Mouse (Mus musculus): Measurements from ENCODE around the gene Fktn. TPM values are rescaled to one million over a fixed set of nuclear protein-coding genes. Genes with fewer than 3 reads are reported as not detected.
"Not testable (repeated sequence)": the region's sequence is repeated elsewhere in the genome, so short reads cannot be mapped to it uniquely, and the experiment has no call there.

The Fktn gene
- 2.6 and 3.1 TPM in 2 replicates for polyA plus RNA-seq (2015; fragmentation: Nextera tagmentation; extraction: Ambion mirVana)

DNA sequence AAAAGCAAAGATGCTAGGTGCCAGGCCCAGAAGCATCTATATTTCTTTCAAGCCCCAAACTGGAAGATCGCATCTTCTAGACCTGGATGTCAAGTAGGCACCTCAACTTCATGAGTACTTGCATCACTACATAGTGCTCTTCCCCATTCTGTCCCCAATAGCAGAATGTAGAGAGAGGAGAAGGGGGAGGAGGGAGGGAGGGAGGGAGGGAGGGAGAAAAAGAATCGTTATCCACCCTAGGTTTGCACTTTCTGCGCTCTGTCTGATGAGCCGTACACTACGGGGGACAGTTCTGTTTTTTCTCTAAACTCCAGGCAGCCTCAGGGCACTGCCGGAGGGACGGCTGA, at the start of gene Fktn:
Gene Fktn (plus strand): TSS at position 295 of the 347 bp plus-strand sequence.
- Histone ChIP-seq H3K27me3 (no peaks in the 10 kb centered on the region), H3K4me1 (replicated peaks) (peaks cover 12% of the 10 kb centered on the region), H3K4me3 (replicated peaks) (peak within 1 kb of the TSS; percentile 78), H3K36me3 (replicated peaks) (no peaks in the 10 kb centered on the region), H3K9ac (peak within 1 kb of the TSS; percentile 72), H3K4me2 (peak within 1 kb of the TSS; percentile 89), H3K9me3 (replicated peaks) (no peaks in the 10 kb centered on the region), H3K27ac (replicated peaks) (peak within 1 kb of the TSS; percentile 39; the same call in 1 of the 2 replicates)
- ATAC-seq (ENCODE audit: insufficient read depth) = peak; percentile 68
- WGBS (ENCODE audit: insufficient replicate concordance) = 8% methylated on average over 7 of the region's 7 CpGs

DNA sequence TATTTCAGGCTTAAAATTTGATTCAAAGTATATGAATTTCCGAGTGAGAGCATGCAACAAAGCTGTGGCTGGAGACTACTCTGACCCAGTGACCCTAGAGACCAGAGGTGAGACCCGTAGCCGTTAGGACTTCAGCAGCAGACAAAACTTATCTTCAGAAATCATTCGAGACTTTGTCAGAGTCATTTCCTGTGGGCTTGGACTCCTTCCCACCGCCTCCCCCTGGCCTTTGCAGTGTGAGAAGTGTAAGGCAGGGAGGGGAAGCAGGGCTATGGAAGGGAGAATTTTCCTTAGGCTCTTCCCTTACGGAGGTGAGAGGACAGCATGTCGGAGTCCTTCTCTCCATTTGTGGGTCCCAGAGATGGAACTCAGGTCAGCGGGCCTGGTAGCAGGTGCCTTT, 31.7 kb upstream of the Fktn start:
- ATAC-seq (ENCODE audit: insufficient read depth) = no peak
- Histone ChIP-seq H3K4me2 (no peak overlapping the region), H3K36me3 (replicated peaks) (no peaks in the 10 kb centered on the region), H3K27me3 (no peaks in the 10 kb centered on the region), H3K9ac (no peak overlapping the region), H3K9me3 (replicated peaks) (no peaks in the 10 kb centered on the region), H3K4me3 (replicated peaks) (no peak overlapping the region), H3K4me1 (replicated peaks) (no peaks in the 10 kb centered on the region), H3K27ac (replicated peaks) (no peak overlapping the region)
- 36% methylated on average over 8 of the region's 8 CpGs for WGBS (ENCODE audit: insufficient replicate concordance)

DNA sequence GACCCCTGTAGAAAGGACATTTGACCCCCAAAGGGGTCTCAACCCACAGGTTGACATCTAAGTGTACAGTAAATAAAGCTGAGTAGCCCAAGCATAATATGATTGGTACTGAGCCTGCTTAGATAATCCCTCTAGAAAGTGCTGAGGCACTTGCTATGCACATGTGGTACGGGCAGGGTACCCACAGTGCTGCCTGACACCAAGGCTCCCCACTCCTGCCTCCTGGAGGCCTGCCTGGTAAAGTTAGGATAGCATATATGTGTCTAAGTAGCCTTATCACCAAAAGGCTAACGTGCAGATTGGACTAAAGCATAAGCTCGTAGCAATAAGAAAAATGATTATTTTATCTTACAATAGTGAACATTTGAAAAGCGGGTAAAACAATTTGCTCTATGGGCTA, 24.8 kb upstream of the Fktn start:
- 57% methylated on average over 4 of the region's 4 CpGs for WGBS (ENCODE audit: insufficient replicate concordance)
- no peak overlapping the region for H3K4me2 ChIP-seq

DNA sequence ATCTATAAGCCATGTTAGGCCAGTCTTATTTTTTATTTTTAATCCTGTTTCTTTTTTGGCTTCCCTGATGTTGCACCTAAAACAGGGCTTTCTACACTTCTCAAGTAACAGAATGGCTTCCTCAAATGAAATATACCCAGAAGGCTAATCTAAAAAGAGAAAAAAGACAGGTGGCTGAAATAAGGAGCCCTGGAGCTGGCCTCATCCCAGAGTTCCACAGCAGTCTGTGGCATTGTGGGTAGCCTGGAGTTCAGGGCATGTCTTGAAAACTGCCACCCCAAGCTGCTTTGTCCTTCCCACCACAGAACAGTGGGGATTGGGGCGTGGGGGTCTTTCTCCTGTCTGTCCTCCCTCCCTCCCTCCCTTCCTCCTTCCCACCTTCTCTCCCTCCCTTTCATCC, 22.4 kb upstream of the Fktn start:
- Histone ChIP-seq H3K27me3 (no peaks in the 10 kb centered on the region), H3K27ac (replicated peaks) (no peak overlapping the region), H3K4me1 (replicated peaks) (no peaks in the 10 kb centered on the region), H3K4me3 (replicated peaks) (no peak overlapping the region), H3K36me3 (replicated peaks) (no peaks in the 10 kb centered on the region), H3K9me3 (replicated peaks) (no peaks in the 10 kb centered on the region), H3K9ac (no peak overlapping the region), H3K4me2 (no peak overlapping the region)
- 44% methylated on average over 1 of the region's 1 CpGs for WGBS (ENCODE audit: insufficient replicate concordance)
- ATAC-seq (ENCODE audit: insufficient read depth) = no peak

More for the DNA sequence above, 24.8 kb upstream of the Fktn start:
- no peak for ATAC-seq (ENCODE audit: insufficient read depth)
- Histone ChIP-seq H3K27me3 (no peaks in the 10 kb centered on the region), H3K9me3 (replicated peaks) (no peaks in the 10 kb centered on the region), H3K4me3 (replicated peaks) (no peak overlapping the region), H3K9ac (no peak overlapping the region), H3K4me1 (replicated peaks) (no peaks in the 10 kb centered on the region), H3K36me3 (replicated peaks) (no peaks in the 10 kb centered on the region), H3K27ac (replicated peaks) (no peak overlapping the region)

DNA sequence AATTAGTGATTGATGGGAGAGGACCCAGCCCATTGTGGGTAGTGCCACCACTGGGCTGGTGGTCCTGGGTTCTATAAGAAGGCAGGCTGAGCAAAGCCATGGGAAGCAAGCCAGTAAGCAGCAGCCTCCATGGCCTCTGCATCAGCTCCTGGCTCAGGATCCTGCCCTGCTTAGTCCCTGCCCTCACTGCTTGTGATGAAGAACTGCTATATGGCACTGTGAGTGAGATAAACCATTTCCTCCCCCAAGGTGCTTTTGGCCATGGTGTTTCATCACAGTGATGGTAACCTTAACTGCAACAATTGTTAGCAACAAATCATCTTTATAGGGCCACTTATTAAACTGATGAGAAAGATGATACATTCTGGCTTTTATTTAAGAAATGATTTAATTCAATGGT, 4.6 kb upstream of the Fktn start:
- not testable (repeated sequence) for ATAC-seq (ENCODE audit: insufficient read depth); H3K27me3 ChIP-seq; H3K9ac ChIP-seq; H3K4me2 ChIP-seq; H3K27ac ChIP-seq (replicated peaks); H3K4me1 ChIP-seq (replicated peaks); H3K9me3 ChIP-seq (replicated peaks); H3K36me3 ChIP-seq (replicated peaks); H3K4me3 ChIP-seq (replicated peaks)

DNA sequence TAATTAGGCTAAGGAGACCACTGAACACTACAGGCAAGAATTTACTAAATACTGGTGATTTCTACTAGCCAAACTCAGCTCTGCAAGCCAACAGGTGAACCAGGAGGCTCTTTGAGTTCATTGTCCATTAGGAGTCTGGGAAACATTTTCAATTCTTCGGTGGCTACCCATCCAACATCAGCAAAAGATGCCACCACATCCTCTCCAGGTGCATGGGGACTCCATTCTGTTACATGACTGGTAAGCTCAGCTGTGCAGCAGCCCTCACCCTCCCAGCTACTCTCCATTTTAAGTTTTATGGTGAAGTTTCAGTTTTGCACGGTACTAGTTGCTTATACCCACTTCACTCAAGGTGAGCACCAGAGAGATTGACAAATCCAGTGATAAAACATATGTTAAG, 3.8 kb upstream of the Fktn start:
- no peaks in the 10 kb centered on the region for H3K36me3 ChIP-seq (replicated peaks)
- peaks cover 12% of the 10 kb centered on the region for H3K4me1 ChIP-seq (replicated peaks)
- WGBS (ENCODE audit: insufficient replicate concordance) = 74% methylated on average over 2 of the region's 2 CpGs
- H3K27me3 ChIP-seq = no peaks in the 10 kb centered on the region
- no peak overlapping the region for H3K4me2 ChIP-seq
- no peak overlapping the region for H3K9ac ChIP-seq
- ATAC-seq (ENCODE audit: insufficient read depth) = no peak
- no peak overlapping the region for H3K27ac ChIP-seq (replicated peaks)
- no peaks in the 10 kb centered on the region for H3K9me3 ChIP-seq (replicated peaks)
- H3K4me3 ChIP-seq (replicated peaks) = no peak overlapping the region

DNA sequence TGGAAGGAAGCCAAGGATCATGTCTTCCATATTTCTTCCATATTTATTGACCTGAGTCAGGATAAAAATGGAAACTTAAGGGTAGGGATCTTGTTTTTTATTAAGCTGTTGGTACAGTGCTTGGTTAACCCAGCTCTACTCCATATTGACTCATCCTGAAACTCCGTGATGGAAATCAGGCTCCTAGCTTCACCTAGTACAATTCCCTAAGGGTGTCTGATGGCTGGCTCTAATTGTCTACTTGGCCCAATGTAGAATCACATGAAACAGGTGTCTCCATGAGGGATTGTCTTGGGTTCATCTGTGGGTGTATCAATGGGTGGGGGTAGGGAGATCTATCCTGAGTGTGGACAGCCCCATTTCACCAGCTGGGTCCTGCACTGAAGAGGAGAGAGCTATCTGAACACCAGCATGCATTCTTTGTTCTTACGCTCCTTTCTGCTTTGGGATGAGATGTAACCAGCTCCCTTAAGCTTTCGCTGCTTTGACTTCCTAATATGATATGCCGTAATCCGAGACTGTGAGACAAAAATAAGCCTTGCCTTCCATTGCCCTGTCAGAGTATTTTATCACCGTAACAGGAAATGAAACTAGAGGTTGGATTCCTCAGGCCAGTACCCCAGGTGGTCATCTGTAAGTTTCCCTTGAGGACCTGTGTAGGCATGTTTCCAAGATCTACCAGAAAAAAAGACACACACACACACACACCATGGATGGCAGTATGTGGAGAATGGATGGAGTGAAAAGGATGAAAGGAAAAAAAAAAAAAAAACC, 3.1 kb upstream of the Fktn start:
- Histone ChIP-seq H3K27me3 (no peaks in the 10 kb centered on the region), H3K36me3 (replicated peaks) (no peaks in the 10 kb centered on the region), H3K4me2 (no peak overlapping the region), H3K4me3 (replicated peaks) (no peak overlapping the region), H3K27ac (replicated peaks) (no peak overlapping the region), H3K9me3 (replicated peaks) (no peaks in the 10 kb centered on the region), H3K9ac (no peak overlapping the region), H3K4me1 (replicated peaks) (peaks cover 12% of the 10 kb centered on the region)
- ATAC-seq (ENCODE audit: insufficient read depth) = no peak
- WGBS (ENCODE audit: insufficient replicate concordance) = 66% methylated on average over 6 of the region's 6 CpGs

DNA sequence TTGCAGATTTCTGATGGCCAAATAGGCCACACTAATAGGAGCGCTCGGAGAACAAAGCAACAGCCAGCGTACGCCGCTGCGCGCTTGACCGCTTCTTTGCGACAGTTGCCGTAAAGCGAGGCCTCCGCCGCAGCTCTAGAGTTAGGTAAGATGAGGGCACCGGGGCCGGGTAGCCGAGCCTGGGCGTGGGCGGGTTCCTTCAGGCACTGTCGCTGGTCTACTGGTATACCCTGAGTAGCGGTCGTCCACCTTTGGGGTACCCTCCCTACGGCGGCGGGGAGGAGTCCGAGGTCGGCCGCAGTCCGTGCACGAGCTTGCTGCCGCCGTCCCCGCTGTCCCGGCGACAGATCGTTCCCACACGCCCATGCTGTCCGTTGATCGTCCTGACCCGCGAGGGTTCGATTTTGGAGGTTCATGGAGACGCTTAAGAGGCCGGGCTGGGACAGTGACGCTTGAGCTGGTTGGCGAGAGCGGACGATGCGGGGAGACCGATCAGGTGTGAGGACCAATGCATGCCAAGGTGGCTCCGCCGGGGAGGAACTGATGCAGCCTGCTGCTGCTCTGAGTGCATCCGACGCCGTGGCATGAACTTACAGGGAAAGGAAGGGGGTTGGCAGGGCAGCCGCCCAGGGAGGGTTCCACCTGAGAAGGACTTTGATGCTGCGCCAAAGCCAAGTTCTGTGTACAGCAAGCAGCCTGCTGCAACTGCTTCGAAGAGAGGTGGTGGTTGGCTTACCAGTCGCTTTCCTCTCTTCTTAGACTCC, 435 bp downstream of the Fktn start:
- peak overlapping the region; percentile 78 for H3K4me3 ChIP-seq (replicated peaks)
- H3K36me3 ChIP-seq (replicated peaks) = no peaks in the 10 kb centered on the region
- peak; percentile 89 for ATAC-seq (ENCODE audit: insufficient read depth)

DNA sequence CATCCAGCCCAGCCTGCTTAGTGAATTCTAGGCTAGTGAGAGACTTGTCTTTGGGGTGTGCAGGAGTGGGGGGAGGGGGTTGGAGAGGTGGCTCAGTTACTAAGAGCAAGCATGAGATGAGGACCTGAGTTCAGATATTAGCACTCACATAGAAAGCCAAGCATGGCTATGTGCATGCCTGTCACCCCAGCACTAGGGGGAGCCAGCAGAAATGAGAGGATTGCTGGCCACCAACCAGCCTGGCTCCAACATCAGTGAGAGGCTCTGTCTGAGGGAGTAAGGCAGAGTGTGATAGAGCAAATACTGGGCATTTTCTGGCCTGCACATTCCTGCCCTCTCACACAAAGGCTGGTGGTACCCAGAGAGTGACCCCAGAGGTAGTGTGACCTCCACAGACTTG, 2.2 kb downstream of the Fktn start:
- H3K4me2 ChIP-seq = no peak overlapping the region
- no peak overlapping the region for H3K9ac ChIP-seq
- ATAC-seq (ENCODE audit: insufficient read depth) = no peak
- no peak overlapping the region for H3K4me3 ChIP-seq (replicated peaks)
- H3K4me1 ChIP-seq (replicated peaks) = peaks cover 12% of the 10 kb centered on the region
- H3K9me3 ChIP-seq (replicated peaks) = no peaks in the 10 kb centered on the region
- no peaks in the 10 kb centered on the region for H3K27me3 ChIP-seq
- no peak overlapping the region for H3K27ac ChIP-seq (replicated peaks)
- H3K36me3 ChIP-seq (replicated peaks) = no peaks in the 10 kb centered on the region

More for the DNA sequence above, 435 bp downstream of the Fktn start:
- Histone ChIP-seq H3K27me3 (no peaks in the 10 kb centered on the region), H3K9me3 (replicated peaks) (no peaks in the 10 kb centered on the region), H3K4me2 (peak overlapping the region; percentile 89), H3K9ac (peak overlapping the region; percentile 72), H3K4me1 (replicated peaks) (peaks cover 12% of the 10 kb centered on the region), H3K27ac (replicated peaks) (peak overlapping the region; percentile 39; the same call in 1 of the 2 replicates)
- 6% methylated on average over 58 of the region's 58 CpGs for WGBS (ENCODE audit: insufficient replicate concordance)

DNA sequence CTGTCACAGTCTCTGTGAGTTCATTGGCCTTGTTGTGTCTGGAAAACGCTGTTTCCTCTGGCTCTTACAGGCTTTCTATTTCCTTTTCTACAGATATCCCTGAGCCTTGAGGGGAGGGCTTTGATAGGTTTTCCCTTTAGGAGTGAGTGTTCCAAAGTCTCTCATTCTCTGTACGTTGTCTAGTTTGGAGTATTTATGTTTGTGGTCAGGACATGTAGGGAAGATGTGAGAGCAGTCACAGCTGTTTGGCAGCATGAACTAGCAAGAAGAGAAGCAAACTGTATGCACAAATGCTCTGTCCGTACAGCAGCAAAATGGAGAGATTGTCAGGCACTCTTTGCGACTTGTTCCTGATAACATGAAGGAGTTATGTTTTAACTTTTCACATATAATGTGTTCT, 3.7 kb downstream of the Fktn start:
- WGBS (ENCODE audit: insufficient replicate concordance) = 65% methylated on average over 4 of the region's 4 CpGs
- no peak overlapping the region for H3K4me2 ChIP-seq
- no peak overlapping the region for H3K9ac ChIP-seq
- H3K27me3 ChIP-seq = no peaks in the 10 kb centered on the region
- no peaks in the 10 kb centered on the region for H3K36me3 ChIP-seq (replicated peaks)
- H3K9me3 ChIP-seq (replicated peaks) = no peaks in the 10 kb centered on the region
- no peak for ATAC-seq (ENCODE audit: insufficient read depth)
- no peak overlapping the region for H3K4me3 ChIP-seq (replicated peaks)
- H3K4me1 ChIP-seq (replicated peaks) = peaks cover 12% of the 10 kb centered on the region
- no peak overlapping the region for H3K27ac ChIP-seq (replicated peaks)

DNA sequence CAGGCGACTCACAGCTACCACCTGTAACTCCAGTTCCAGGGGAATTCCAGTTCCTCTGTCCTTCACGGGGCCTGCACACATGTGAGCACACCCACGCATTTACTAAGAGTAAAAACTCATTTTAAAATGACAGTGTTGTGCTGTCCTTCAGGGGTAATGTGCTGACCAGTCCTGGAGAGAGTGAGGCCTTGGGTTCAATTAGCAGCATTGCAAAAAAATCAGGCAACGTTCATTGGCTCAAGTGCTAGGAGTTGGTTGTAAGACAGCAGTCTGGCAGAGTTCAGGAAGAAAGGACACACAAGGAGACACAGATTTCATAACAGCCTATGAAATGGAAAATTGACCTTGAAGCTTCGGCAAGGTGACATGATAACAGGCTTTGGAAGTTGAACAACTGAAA, 4.5 kb downstream of the Fktn start:
- peaks cover 12% of the 10 kb centered on the region for H3K4me1 ChIP-seq (replicated peaks)
- H3K4me3 ChIP-seq (replicated peaks) = no peak overlapping the region
- H3K9ac ChIP-seq = no peak overlapping the region
- H3K9me3 ChIP-seq (replicated peaks) = no peaks in the 10 kb centered on the region
- 63% methylated on average over 5 of the region's 5 CpGs for WGBS (ENCODE audit: insufficient replicate concordance)
- no peak overlapping the region for H3K27ac ChIP-seq (replicated peaks)
- no peak for ATAC-seq (ENCODE audit: insufficient read depth)
- H3K36me3 ChIP-seq (replicated peaks) = no peaks in the 10 kb centered on the region
- no peaks in the 10 kb centered on the region for H3K27me3 ChIP-seq
- no peak overlapping the region for H3K4me2 ChIP-seq

Measured in liver, embryonic 15.5 days (tissue).